Mouse (Mus musculus) myocyte (in vitro differentiated cells): ENCODE data around the gene Gm20671.
"Not testable (repeated sequence)": the region's sequence is repeated elsewhere in the genome, so short reads cannot be mapped to it uniquely, and the experiment has no call there.

Experiments
- CEBPB ChIP-seq: IDR thresholded peaks from 2 replicates; pipeline ENCODE4 v1.6.1; 2011; ENCODE audit warnings: mild to moderate bottlenecking, moderate library complexity; ENCODE audit not compliant: poor library complexity, insufficient read depth, severe bottlenecking
- E2F4 ChIP-seq: IDR thresholded peaks from one replicate; pipeline ENCODE4 v1.6.1; 2011; ENCODE audit warnings: mild to moderate bottlenecking, control low read depth, moderate library complexity; ENCODE audit not compliant: insufficient read depth
- POLR2A ChIP-seq: IDR thresholded peaks from one replicate; pipeline ENCODE4 v1.6.1; 2011; ENCODE audit warnings: low read depth, mild to moderate bottlenecking, control low read depth, moderate library complexity; ENCODE audit not compliant: insufficient read length
- POLR2AphosphoS2 ChIP-seq: IDR thresholded peaks from one replicate; pipeline ENCODE4 v1.6.1; 2011; ENCODE audit warnings: low read depth, control low read depth; ENCODE audit not compliant: insufficient read length
- REST ChIP-seq: IDR thresholded peaks from one replicate; pipeline ENCODE4 v1.6.1; 2011; ENCODE audit warnings: mild to moderate bottlenecking, control low read depth, moderate library complexity; ENCODE audit not compliant: insufficient read depth, insufficient read length

DNA sequence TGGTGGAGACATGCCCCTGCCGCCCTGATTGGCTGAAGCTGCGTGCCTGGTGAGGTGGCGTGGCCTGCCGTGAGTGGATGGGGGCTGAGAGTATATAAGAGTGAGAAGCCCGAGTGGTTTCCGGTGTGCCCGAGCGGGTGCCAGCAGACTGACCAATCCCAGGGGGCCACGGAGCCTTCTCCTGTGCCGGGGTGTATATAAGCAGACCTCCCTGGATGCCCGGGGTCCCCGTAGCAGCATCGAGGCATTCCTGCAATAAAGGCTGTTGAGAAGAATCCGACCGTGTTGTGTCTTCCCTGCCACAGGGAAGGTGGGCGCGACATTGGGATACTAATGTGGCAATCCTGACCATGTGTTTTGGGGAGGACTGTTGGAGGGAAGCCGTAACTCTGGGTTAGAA is 66.6 kb downstream of the Gm20671 start:
- TF ChIP-seq POLR2A, E2F4, CEBPB, POLR2AphosphoS2, REST: not testable (repeated sequence)
